Mouse (Mus musculus): ENCODE data around the gene Cdv3.
A peak's percentile ranks its signal among the peaks of the same experiment; 100 is the strongest.

Cdv3 gene

GRCm38 (mm10) chr9:103365290-103366247, at the start of gene Cdv3:
Cdv3 (minus strand) TSS chr9:103365840.
- DNase-seq (ENCODE audit: low read depth, low spot score): peak; percentile 100

DNA sequence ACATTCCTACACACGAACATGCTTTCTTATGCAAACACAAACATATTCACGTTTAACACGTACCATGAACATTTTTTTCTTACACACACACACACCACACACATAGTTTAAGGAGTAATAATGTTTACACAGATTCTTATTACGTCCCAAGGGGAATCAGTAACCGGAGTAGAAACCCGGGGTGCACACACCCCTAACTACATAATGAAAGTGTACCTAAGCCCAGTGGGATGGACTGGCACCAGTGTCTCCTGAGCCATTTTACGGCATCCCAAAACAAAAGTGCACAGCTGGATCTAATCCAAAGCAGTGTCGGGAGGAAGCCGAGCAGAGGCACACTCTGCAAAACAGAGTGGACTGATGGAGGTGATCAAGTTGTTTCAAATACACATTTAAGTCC, 47.8 kb upstream of the Cdv3 start:
- no peak for DNase-seq (ENCODE audit: low read depth, low spot score)

DNA sequence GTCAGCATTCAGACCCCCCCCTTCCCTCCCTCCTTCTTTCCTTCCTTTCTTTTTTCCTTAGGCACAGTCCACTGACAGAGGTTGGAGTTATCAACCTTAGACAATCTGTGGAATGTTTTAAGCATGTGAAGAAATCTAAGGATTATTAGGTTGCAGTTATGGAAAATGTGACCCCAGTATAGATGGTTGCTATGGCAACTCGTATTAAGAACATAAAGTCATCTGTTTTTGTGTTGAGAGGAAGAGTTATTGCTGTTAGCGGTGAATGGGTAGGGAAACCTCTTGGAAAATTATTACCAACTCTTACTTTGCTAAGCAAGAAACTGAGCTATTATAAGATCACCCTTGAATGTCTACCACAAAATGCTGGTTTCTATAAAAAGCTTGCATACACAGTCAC, 43.5 kb upstream of the Cdv3 start:
- peak; percentile 49 for DNase-seq (ENCODE audit: low read depth, low spot score)

DNA sequence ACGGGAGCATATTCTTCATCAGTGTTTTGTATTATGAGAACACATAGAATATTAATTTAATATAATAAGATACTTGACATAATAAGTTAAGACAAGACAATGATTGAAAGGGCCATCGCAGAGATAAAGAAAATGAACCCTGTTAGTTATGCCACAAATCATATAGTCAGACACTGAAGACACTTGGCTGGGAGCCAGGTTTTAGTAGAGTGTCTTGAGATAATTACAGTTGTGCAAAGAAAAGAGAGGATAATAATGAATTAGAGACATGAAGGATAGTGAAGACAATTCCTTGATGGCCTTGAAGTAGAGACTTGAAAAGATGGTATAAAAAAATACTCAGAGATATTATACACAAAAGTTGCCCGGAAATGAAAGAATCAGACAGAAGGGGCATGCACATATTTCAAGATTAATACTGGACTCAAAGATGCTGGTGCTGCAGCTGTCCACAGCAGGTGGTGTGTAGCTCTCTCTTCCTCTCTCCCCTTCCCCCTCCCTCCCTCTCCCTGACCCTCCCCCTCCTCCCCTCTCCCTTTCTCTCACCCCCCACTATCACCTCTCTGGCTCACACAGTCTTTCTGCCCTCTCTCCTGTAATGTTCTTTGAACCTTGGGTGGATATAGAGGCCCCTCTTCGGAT, 42.6 kb upstream of the Cdv3 start:
- DNase-seq (ENCODE audit: low read depth, low spot score): no peak

GRCm38 (mm10) chr9:103403331-103403973, 37.8 kb upstream of the Cdv3 start:
- DNase-seq (ENCODE audit: low read depth, low spot score): no peak

DNA sequence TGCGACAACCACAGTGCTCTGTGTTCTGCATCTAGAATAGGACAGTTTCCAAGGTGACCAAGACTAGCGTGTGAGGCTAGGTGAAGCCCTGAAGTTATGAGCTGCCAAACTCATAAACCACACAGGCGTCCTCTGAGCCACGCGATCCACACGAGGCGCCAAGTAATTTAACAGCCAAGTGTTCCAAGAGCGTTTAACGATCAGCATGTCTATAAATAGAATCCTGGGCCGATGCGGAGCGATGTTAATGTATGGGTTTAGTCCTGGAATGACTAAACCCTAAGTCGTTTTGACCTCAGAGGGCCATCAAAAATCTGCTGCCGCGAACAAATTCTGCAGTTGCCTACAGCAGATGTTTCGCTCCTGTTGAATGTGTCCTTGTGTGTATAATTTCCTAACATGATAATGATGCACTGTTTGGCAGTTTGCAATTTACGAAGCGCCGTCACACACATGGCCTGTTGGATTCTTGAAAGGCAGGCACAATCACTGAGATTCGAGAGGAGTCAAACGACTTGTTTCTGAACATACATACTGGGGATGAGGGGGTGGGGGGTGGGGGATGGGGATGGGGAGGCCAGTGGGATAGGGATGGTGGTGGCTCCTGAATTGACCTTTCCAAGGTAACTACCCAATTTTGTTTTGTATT, 33.0 kb upstream of the Cdv3 start:
- DNase-seq (ENCODE audit: low read depth, low spot score): peak; percentile 90

DNA sequence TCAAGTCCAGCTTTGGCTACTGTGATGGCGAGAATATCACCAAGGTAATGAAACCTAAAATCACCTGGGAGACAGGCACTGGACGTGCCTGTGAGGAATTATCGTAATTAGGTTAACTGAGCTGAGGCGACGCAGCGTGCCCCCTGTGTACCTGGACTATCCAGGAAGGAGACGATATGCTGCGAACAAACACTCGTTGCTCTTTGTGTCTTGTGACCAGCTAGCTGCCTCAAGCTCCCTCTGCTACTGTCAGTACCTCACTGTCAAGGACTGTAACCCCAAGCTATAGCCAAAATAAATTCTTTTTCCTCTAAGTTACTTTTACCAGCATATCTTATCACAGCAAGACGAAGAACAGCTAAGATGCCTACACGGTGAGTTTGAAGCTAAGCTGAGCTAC, 27.6 kb upstream of the Cdv3 start:
- DNase-seq (ENCODE audit: low read depth, low spot score): no peak

DNA sequence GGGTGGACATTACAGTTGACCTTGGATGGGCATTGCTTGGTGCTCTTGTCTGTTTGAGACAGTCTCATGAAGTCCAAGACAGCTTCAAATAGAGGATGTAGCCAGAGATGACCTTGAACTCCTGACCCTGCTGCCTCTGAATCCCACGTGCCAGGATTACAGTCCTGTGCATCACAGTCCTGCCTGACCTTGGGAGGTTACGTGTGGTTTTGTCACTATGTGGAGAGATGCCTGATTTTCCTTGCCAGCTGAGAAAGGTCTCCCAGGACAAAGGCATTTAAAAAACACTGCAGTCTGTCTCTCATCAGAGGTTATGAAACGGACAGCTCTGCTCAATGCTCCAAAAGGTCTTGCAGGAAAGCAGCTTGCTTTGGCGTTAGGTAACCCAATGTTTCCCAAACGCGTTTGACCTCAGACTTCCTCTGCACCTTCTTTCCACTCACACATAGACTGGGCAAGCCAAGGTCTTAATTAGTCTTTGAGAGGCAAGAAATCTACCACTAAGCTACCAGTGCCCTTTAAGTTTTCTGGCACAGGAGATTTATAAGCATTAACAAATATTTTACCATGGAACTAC, 26.2 kb upstream of the Cdv3 start:
- no peak for DNase-seq (ENCODE audit: low read depth, low spot score)

GRCm38 (mm10) chr9:103389261-103389660, 23.6 kb upstream of the Cdv3 start:
- no peak for DNase-seq (ENCODE audit: low read depth, low spot score)

DNA sequence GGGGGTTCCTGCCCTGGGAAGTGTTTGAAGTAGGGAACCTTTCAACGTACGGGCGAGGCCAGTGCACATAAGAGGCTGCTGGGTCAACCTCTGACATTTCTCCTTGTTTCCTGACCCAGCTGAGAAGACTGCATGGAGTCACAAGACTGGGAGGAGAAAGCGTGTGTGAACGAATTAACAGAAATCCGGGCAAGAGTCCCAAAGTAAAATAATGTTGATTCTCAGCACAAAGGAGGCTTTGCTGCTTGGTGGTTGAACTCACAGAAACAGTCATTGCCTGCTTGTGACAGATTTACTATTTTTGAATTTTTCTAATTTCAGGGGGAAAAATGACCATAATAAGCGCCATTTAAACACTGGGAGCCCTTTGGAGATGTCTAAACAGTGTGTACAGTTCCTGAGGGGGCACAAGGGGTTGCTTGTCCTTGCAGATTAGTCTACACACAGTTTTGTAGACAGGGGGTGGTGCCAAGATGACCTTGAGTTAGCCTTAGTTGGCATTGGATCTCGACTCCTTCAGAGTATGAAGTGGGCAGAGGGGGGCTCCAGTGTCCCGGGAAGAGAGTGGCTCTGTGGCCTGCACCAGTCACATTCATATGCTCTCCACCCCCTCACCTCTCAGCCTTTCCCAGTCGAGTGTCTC, 21.5 kb upstream of the Cdv3 start:
- no peak for DNase-seq (ENCODE audit: low read depth, low spot score)

GRCm38 (mm10) chr9:103386573-103386972, 20.9 kb upstream of the Cdv3 start:
- DNase-seq (ENCODE audit: low read depth, low spot score): no peak

DNA sequence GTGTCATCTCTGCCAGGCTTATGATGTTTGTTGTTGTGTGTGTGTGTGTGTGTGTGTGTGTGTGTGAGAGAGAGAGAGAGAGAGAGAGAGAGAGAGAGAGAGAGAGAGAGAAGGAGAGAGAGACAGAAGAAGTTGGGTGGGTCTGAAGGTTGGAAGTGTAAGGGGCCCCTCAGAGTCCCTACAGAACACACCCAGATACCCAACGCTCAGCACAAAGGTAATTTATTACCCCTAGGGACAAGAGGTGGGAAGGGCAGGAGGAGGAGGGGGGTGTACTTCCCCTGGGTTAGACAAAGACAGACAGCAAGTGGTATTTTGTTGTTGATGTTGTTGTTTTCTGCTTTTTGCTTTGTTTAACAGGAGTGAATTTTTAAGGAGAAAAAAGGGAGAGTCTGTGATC, 20.0 kb upstream of the Cdv3 start:
- DNase-seq (ENCODE audit: low read depth, low spot score): no peak

DNA sequence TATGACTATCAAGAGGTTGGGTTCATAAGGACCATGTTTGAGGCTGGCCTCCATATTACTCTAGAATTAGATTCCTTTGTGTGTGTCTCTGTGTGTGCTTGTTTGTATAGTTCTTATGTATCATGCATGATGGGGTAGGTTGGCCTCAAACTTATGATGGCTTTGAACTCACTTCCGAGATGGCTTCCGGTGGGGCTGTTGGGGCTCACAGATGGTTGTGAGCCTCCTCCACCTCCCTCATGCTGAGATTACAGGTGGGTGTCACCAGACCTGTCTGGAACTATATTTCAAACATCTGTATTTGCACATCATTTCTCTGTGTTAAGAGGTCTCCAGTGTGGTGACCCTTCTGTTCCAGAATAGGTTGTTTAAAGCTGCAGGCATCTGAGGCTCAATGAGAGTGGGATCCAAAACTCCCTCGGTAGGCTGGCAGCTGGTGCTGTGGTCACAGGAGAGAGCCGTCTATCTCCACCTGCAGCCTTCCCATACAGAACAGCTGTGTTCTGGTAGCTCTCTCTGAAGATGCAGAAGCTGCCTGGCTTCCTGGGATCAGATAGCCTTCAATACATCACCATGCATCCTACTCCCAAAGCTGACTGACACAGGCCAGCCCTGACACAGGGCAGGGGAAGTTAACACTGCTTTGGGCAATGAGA, 18.6 kb upstream of the Cdv3 start:
- DNase-seq (ENCODE audit: low read depth, low spot score): no peak

GRCm38 (mm10) chr9:103383576-103383975, 17.9 kb upstream of the Cdv3 start:
- DNase-seq (ENCODE audit: low read depth, low spot score): no peak

DNA sequence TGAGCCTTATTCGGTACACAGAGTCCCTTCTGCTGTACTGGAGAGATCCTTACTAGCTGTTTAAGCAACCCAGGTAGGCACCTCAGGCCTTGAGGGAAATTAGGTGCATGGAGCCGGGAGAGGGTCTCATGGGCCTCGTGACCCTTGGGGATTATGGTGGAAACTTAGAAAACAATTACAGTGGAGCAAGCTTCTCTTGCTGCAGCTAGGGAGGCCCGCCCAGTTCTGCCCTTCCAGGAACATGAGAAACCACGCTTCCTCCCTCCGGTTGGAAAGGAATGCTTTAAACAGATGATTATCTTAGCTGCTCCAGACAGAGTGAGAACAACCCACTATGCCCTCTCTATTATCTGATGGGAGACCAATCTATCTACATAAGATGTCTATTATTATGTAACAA, 17.3 kb upstream of the Cdv3 start:
- no peak for DNase-seq (ENCODE audit: low read depth, low spot score)

DNA sequence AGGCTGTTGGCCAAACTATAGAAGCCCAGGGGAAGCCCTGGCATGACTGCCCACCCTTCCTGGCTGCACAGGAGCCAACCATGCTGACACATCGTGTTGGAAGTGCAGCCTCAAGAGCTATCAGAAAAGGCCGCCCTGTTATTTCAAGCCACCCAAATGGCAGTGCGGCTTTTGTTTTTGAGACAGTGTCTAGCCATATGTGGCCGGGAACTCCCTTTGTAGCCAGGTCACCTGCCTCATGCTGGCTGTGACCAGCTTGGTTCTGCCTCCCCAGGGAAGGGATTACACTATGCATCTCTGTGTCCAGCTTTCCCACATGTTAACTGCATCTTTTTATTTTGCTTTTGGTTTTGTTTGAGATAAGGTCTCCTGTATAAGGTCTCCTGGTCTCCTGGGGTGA, 14.9 kb upstream of the Cdv3 start:
- DNase-seq (ENCODE audit: low read depth, low spot score): no peak

DNA sequence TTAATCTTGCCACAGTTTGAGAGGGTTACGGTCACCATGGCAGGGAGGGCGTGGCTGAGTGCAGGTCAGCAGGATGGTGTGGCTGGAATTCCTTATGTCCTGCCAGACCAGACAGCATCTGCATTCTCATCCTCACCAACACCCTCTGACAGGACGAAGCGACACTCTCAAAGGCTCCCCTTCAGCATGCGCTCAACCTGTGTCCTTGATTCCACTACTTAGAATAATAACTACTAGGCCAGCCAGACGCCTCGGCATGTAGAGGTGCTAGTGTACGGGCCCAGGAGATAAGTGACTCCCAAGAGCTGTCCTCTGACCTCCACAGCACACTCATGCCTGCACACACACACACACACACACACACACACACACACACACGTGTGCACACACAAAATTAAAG, 13.6 kb upstream of the Cdv3 start:
- DNase-seq (ENCODE audit: low read depth, low spot score): no peak

- no peak for DNase-seq (ENCODE audit: low read depth, low spot score)
Measured at GRCm38 (mm10) chr9:103378686-103379085, 13.0 kb upstream of the Cdv3 start.

GRCm38 (mm10) chr9:103376346-103377320, 11.0 kb upstream of the Cdv3 start:
- no peak for DNase-seq (ENCODE audit: low read depth, low spot score)

All from forelimb bud, embryonic 11.5 days (tissue).